Mouse (Mus musculus): ENCODE measurements around the gene Cdk5rap1.
"Not testable (repeated sequence)": the region's sequence is repeated elsewhere in the genome, so short reads cannot be mapped to it uniquely, and the experiment has no call there.

The Cdk5rap1 gene

GRCm38 (mm10) chr2:154374807-154375601 lies 2.2 kb upstream of the Cdk5rap1 start:
- no peak for DNase-seq (ENCODE audit: low spot score)

DNA sequence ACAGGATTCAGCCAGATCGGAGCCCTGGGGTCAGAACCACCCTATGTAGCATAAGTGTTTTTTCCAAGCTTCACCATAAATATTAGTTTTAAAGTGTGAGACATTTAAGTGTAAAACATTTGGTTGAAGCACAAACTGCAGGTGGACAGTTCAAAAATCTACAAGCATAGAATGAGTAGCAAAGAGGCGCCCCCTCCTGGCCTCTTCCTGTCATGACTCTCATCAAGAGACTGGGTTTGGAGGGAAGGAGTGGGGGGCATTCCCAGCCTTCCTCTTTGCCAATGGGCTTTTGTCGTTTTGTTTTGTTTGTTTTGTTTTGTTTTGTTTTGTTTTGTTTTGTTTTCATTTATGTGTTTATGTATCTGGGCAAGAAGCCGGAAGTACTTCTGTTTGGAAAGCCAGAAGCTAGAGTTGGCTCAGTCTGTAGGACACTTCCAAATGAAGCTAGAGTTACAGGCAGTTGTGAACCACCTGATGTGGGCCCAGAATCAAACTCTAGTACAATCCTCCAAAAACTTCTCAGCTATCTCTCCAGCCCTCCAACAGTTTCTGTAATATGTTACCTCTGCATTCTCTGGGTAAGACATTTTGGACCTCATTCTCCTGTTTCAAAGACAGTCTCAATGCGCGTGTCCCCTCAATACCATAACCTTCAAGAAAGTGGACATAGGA lies 1.3 kb upstream of the Cdk5rap1 start:
- peak; percentile 50 for DNase-seq (ENCODE audit: low spot score)

- peak; percentile 76 for DNase-seq (ENCODE audit: low spot score)
Measured at GRCm38 (mm10) chr2:154372151-154372829, 520 bp downstream of the Cdk5rap1 start.

DNA sequence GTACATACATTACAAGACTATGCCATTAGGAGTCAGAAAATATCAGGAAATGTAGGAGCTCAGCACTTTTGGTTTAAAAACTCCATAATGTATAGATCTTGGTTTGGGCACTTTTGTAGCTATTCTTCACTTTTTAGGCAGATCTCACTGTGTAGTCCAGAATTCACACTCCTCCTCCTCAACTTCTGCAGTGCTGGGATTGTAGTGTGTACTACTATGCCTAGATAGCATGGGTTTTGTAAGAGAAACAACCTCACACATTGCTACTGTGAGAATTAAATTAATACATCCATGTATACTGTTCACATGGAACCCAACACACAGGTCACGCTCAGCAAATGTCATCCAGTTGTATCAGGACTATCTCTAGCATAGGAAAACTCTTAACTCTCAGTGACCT lies 5.3 kb downstream of the Cdk5rap1 start:
- DNase-seq (ENCODE audit: low spot score) = no peak

DNA sequence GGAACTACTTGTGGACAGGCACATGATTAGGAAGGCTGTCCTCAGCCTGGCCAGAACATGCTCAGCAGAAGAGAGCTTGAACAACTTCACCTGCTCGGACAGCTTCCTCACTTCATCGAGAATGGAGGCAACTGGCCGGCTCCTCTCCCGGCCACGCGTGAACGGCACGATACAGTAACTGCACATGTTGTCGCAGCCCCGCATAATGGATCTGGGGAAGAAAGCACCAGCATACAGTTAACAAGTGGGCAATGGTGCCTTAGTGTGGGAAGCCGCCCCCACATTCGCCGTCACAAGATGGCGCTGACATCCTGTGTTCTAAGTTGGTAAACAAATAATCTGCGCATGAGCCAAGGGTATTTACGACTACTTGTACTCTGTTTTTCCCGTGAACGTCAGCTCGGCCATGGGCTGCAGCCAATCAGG lies 18.8 kb downstream of the Cdk5rap1 start:
- not testable (repeated sequence) for DNase-seq (ENCODE audit: low spot score)

- DNase-seq (ENCODE audit: low spot score) = no peak
Measured at GRCm38 (mm10) chr2:154348152-154348551, 24.7 kb downstream of the Cdk5rap1 start.

DNA sequence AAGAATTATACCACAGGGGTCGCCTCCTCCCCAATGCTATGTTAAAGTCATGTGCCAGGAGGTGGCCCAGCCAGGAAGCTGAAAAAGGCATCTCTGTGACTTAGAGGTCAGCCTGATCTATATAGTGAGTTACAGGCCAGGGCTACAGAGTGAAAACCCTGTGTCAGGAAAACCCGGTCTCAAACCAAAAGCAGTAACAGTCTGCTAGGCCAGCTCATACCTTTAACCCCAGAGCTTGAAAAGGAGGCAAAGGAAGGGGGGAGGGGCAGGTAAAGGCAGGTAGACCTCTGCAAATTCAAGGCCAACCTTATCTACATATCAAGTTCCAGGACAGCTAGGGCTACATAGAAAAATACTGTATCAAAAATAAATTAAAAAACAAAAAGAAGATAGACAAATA lies 33.5 kb downstream of the Cdk5rap1 start:
- no peak for DNase-seq (ENCODE audit: low spot score)

GRCm38 (mm10) chr2:154338161-154338560 lies 34.6 kb downstream of the Cdk5rap1 start:
- no peak for DNase-seq (ENCODE audit: low spot score)

DNA sequence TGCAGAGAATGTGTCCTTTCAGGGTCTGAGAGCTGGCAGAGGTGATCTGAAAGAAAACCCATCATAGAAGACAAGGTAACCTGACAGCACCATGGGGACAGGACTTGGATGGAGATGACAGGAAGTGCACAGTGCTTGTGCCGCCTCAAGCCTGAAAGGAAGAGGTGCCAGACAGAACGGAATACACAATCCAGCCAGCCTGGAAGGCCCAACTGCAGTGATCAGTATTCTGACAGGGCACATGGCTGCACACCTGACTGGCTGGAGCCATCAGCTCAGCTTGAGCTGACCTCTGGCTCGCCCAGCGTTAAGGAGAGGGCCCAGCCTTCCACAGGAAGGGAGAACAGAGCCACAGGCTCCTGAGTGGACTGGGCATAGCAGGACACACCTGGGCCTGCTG lies 37.2 kb downstream of the Cdk5rap1 start:
- no peak for DNase-seq (ENCODE audit: low spot score)

GRCm38 (mm10) chr2:154326852-154327251 lies 46.0 kb downstream of the Cdk5rap1 start:
- peak; percentile 32 for DNase-seq (ENCODE audit: low spot score)

GRCm38 (mm10) chr2:154313771-154314170 lies 59.0 kb downstream of the Cdk5rap1 start:
- not testable (repeated sequence) for DNase-seq (ENCODE audit: low spot score)

GRCm38 (mm10) chr2:154306927-154307326 lies 65.9 kb downstream of the Cdk5rap1 start, which contains the start of gene Bpifb9b:
Bpifb9b (plus strand) TSS chr2:154307227.
- not testable (repeated sequence) for DNase-seq (ENCODE audit: low spot score)

DNA sequence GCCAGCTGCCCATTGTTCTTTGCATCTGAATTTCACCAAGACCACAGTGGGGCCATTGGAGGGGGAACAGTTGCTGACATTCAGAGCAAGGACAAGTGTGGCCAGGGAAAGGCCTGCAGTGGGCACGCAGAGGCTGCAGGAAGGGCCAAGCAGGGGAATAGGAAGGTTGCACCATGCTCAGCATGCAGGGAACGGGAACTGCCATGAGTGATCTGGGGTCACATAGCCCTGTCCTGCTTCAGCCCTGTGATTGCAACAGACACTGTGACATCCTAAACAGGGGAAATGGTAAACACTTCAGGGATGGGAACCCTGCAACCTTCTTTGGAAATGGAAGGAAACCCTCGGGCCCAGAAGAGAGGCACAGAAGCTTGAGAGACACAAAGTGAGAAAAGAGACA lies 68.2 kb downstream of the Cdk5rap1 start:
- not testable (repeated sequence) for DNase-seq (ENCODE audit: low spot score)

DNA sequence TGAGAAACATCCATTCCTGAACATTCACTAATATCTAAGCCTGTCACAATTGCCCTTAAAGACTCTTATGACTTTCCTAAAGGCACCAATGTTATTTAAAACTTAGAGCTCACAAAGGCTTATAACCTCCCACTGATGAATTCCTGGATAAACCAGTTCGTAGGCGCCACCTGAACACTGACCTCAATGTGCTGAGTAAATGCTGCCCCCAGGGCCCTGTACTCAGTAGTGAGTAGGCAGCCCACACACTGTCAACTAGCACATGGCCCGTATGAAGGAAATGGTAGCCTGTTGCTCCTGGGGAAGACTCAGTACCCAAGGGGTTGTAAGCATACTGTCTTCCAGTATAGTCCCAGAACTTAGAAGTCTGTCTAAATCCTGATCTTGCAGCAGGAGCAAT lies 71.0 kb downstream of the Cdk5rap1 start:
- DNase-seq (ENCODE audit: low spot score) = no peak

DNA sequence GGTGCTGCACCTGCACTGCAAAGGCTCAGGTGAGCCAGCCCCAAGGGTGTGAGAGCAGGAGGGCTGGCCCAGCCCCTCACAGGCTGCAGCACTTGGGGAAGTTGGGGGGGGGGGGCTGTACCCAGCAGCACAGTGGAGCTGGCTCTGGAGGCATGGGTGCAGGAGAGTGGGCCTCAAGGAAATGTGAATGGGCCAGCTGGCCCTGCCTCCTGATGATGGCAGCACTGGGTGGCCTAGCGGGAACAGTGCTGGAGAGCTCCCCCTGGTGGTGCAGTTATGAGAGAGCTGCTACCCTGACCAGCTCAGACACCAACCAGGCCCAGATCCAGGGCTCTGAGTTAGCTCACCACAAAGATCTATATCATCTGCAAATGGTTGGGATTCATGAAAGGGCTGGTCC lies 72.3 kb downstream of the Cdk5rap1 start:
- peak; percentile 50 for DNase-seq (ENCODE audit: low spot score)

- peak; percentile 54 for DNase-seq (ENCODE audit: low spot score)
Measured at GRCm38 (mm10) chr2:154294746-154295145, 78.1 kb downstream of the Cdk5rap1 start.

- DNase-seq (ENCODE audit: low spot score) = no peak
Measured at GRCm38 (mm10) chr2:154292833-154293232, 80.0 kb downstream of the Cdk5rap1 start.

DNA sequence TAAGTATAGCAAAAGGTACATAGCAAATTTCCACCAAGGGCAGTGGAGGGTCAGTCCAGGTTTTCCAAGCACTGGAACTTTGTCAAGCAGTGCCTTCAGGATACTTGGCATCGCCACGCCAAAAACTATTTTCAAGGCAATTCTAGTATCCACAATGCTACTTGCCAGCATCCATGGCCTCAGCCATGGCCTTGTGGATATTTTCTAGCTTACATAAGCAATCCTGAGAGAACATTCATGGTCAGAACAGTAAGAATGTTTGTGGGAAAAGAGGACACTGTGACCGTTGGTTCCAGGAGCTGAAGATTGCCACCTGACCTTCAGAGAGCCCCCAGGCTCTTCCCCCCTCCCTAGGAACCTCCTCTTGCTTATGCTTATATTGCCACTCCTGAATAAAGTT lies 80.9 kb downstream of the Cdk5rap1 start:
- not testable (repeated sequence) for DNase-seq (ENCODE audit: low spot score)
